Mouse (Mus musculus): ENCODE measurements at regions not wholly inside any gene's neighbourhood (a gene's known extent, or its start where the extent isn't known, plus 50 kb on each side); places are given as distances from the start of the nearest gene placed in this dataset.
A peak's percentile ranks its signal among the peaks of the same experiment; 100 is the strongest.

- DNase-seq (ENCODE audit: extremely low spot score), result no peak
Observed at GRCm38 (mm10) chr10:92625781-92626180, 96.4 kb downstream of the Nedd1 start.

GRCm38 (mm10) chr10:92615684-92616379 is 106.4 kb downstream of the Nedd1 start:
- no peak for DNase-seq (ENCODE audit: extremely low spot score)

DNA sequence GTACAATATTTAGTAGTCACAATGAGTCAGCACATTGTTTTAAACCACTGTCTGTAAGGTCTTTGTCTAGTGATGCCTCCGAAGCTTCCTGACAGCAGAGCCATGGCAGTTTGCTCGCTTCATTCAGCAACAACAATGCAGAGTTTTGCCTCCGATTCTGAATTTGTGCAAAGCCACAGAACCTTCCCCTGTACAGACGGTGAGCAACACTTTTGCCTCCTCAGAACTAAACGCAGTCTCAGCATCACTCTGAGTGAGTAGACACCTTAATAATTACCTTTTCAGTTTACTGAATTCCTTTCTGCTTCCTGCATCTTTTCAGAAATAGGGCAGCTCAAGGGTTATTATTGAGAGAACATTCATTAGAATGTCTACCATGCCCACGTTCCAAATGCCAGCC is 107.9 kb downstream of the Nedd1 start:
- DNase-seq (ENCODE audit: extremely low spot score), result no peak

DNA sequence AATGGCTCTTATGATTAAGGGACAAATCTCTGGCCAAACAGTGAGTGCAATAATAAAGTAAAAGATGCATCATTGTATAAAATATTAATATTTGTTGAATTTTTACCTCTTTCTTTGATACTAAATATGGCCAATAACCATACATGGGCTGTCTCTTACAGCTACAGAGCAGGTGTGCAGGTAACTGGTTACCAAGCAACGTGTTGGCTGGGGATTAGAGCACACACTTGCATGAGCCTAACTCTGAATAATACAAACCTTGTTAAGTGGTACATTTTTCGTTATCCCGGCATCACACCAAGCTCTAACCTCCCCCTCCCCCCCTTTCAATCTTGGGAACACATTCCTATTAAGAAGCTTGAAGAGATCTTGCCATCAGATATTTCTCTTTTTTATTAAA is 111.2 kb downstream of the Nedd1 start:
- no peak for DNase-seq (ENCODE audit: extremely low spot score)

GRCm38 (mm10) chr10:92606761-92607160 is 115.5 kb downstream of the Nedd1 start:
- no peak for DNase-seq (ENCODE audit: extremely low spot score)

- no peak for DNase-seq (ENCODE audit: extremely low spot score)
Observed at GRCm38 (mm10) chr10:92605646-92606045, 116.6 kb downstream of the Nedd1 start.

DNA sequence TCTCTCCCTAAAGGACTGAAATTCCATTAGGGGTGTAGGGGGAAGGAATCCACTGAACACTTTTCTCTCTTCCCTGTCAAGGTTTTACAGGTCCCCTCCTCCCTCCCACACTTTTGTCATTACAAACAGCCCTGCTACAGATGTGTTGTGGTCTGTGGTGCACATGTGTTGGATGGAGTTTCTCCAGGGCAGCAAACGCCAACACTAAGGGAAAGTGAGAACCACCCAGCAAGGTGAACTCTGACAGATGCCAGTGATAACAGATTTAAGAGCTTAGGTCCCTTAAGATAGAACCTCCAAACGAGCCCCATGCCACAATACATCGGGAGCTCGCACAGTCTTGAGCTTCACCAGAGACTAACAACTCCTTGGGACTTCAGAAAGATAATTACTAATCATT is 122.1 kb downstream of the Nedd1 start:
- DNase-seq (ENCODE audit: extremely low spot score), result no peak

DNA sequence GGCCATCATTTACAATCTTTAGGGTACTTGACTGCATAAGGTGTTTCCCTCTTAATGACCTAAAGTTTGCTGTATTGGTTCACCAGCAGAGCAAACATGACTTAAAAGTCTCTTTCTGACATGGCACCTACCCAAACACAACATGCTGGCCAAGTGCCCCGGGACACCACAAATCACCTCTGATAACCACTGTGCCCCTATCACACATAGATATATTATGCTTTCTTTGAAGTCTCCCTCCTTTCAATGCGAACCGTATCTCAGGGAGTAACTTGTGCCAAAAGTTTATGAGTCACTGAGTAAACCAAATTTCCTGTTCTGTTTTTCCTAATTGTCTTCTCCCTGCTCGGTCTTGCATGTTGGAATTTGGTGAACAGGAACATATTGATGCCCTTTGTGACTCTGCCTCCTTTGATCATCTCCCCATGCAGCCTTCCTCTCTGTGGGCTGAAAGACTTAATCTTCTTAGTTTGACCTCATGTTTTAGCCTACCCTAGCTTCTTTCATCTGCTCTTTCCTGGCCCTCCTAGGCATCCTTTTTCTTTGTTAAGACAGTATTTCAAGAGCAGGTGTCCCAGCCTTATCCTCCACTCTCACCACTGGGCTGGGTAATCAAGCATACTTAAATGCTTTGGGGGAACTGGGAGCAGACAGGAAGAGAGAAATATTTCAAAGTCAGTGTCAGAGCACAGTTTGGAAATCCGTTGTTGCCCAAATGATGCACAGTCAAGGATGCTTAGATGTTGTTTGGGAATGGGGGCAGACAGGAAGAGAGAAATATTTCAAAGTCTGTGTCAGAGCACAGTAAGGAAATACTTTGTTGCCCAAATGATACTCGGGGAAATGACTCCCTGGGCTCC is 126.5 kb downstream of the Nedd1 start:
- peak; percentile 32 for DNase-seq (ENCODE audit: extremely low spot score)

GRCm38 (mm10) chr10:92593947-92594460 is 128.2 kb downstream of the Nedd1 start:
- DNase-seq (ENCODE audit: extremely low spot score), result no peak

DNA sequence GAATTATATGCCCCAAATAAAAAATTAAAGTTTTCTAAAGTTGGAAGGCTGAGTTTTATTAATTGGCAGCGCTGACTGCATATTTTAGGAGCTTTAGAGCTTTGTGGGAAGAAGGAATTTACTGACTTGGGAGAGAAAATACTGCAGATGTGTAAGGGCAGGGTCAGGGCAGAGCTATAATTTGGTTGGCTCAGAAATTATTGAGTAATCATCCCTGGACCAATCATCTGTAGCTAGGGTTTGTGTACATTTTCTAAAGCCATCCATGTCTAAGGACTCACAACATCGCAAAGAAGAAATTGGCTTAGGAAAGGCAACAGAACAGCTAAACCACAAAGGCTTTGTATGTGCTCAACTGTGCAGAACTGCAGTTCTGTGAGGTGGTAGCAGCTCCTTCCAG is 143.3 kb downstream of the Nedd1 start:
- DNase-seq (ENCODE audit: extremely low spot score), result no peak

GRCm38 (mm10) chr10:92570496-92570895 is 151.7 kb downstream of the Nedd1 start:
- DNase-seq (ENCODE audit: extremely low spot score), result no peak

DNA sequence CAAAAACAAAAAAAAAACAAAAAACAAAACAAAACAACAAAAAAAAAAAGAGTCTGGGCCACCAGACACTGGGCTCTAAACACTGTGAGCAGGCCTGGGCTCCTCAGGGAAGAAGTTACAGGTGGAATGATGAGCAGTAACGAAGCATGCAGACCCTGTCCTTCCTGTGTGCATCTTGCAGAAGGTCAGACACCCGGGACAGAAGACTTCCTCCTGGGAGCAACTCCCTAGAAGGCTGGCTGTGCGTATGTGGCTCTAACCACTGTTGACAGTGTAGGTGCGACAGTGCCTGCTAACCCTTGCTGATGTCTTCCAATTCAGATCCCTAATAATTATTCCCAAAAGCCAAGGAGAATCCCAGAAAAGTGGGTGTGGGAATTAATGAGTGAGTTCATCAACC is 164.8 kb downstream of the Nedd1 start:
- peak; percentile 18 for DNase-seq (ENCODE audit: extremely low spot score)

DNA sequence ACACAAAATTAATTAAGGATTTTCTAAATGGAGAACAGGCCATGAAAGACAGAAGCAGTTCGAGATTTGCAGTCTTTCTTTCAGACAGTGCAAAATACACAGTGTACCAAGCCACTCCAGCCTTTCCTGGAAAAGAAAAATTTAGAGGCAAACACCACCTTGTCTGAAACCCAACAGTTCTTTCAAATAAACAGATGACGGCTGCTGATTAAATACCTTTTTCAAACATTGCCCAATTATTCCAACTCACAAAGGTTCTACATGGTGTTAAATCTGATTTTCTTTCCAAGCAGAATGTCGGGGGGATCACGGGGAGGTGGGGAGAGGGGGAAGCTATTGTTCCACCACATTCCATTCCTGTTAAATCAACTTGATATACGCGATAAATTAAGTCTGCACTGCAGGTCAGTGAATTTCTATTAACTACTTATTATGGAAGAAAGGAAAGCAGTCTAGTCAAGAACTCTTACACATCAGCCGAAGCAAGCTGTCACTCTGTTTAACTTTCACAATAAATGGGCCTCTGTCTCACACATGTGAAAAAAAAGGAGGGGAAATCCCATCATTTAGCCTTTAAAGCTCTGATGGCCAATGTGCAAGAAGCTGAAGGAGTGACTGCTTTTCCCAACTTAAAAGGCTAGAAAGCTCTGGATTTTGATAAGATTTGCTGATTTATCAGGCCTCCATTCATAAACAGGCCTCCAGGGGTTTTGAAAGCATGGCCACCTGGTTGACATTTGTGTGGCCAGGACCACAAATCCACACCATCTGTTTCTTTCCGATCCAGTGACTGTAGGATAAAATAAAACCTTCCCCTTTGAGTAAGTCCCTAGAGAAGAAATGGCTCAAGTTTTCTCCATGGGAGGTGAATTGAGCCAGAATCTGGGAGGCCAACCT is 165.4 kb downstream of the Nedd1 start:
- peak; percentile 53 for DNase-seq (ENCODE audit: extremely low spot score)

GRCm38 (mm10) chr10:92555727-92556525 is 166.3 kb downstream of the Nedd1 start:
- DNase-seq (ENCODE audit: extremely low spot score), result peak; percentile 4

- no peak for DNase-seq (ENCODE audit: extremely low spot score)
Observed at GRCm38 (mm10) chr10:92553966-92554365, 168.3 kb downstream of the Nedd1 start.

GRCm38 (mm10) chr10:92548875-92549586 is 173.2 kb downstream of the Nedd1 start:
- no peak for DNase-seq (ENCODE audit: extremely low spot score)

GRCm38 (mm10) chr10:92538433-92538832 is 183.8 kb downstream of the Nedd1 start:
- DNase-seq (ENCODE audit: extremely low spot score), result no peak

- no peak for DNase-seq (ENCODE audit: extremely low spot score)
Observed at GRCm38 (mm10) chr10:92516886-92517285, 205.3 kb downstream of the Nedd1 start.

GRCm38 (mm10) chr10:92511769-92512168 is 210.5 kb downstream of the Nedd1 start:
- no peak for DNase-seq (ENCODE audit: extremely low spot score)

DNA sequence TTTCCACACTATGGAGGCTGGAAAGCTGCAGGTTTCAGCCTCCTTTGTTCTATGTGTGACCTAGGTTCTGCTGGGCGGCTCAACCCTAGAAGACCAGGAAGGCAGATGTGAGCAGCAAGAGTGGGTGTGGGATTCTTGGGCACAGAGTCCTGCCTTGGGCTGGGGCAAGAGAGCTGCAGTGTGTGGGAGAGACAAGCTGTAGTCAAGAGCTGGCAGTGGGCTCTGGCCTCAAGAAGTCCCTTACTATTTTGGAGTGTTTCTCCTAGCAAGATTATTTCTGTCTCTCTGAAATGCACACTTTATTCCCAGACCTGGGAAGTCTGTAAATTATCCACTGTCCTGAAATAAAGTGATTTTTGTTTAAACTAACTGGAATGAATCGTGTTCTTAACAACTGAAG is 211.5 kb downstream of the Nedd1 start:
- no peak for DNase-seq (ENCODE audit: extremely low spot score)

Measured in embryo, embryonic 9.5 days (tissue).